Mouse (Mus musculus) thymus, adult 2 months (tissue): ENCODE measurements around the gene Erp27.

Experiments
- CTCF ChIP-seq: fragments of 200-500 bp; IDR thresholded peaks from 2 replicates; pipeline ENCODE4 v1.5.1; 2012; ENCODE audit warnings: mild to moderate bottlenecking, control low read depth, low read length, moderate library complexity, borderline replicate concordance; ENCODE audit not compliant: control insufficient read depth, poor library complexity, insufficient read depth; ENCODE audit errors: extremely low read depth
- POLR2A ChIP-seq: fragments of 200-500 bp; IDR thresholded peaks from 2 replicates; pipeline ENCODE4 v1.6.1; 2012; ENCODE audit warnings: mild to moderate bottlenecking, low read length, control low read depth, moderate library complexity; ENCODE audit not compliant: control insufficient read depth, poor library complexity, insufficient read depth; ENCODE audit errors: extremely low read depth

- TF ChIP-seq POLR2A (no peak), CTCF (no peak)
Observed at GRCm38 (mm10) chr6:136922080-136922479, at the start of gene Erp27.
